Mouse (Mus musculus): ENCODE measurements around the gene Celf6. TPM values are rescaled to one million over a fixed set of nuclear protein-coding genes. Genes with fewer than 3 reads are reported as not detected.
A peak's percentile ranks its signal among the peaks of the same experiment; 100 is the strongest.

Gene Celf6
- polyA plus RNA-seq, 1 experiment from 2014 or later = 16.5 TPM

DNA sequence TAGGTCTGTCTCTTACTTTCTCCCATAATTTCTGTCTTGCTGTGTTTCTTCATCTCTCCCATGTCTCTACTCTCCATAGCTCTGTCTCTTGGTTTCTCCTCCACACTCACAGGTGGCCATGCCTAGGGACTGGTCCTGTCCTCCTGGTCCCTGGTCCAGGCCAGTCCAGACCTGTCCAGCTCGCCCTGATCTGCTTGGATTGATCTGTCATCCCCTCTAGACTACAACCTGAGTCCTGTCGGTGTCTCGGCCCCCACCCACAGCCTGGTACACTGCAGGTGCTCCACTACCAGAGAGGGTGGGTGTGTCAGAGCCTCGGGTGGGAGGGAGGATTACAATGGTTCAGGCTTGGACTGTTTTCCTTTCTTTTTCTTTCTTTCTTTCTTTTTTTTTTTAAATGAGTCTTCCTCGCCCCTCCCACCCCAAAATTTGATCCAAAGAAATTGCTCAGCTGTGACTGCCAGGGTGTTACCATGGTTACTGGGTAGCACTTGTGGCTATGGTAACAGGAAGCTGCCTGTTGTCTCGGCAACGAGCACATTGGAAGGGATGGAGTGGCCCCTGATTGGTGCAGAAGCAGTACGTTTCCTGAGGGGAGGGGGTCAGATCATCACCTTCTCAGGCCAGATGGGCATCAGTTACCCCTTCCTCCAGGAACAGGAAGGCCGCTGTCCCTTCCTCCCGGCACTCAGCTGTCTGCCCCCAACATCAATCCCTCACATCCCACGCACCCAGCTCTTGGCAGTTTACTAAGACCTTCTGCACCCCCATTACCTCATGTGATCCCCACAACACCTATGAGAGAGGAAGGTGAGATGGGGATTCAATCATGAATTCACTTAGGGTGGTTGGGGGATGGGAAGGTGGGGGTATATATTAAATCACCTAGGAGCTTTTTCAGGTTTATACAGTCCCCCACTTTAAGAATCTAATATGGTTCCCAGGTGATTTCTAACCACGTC is 11.3 kb downstream of the Celf6 start:
- ATAC-seq (ENCODE audit: low FRiP score, low read depth) = peak; percentile 64; the same call in 1 of the 2 replicates
- H3K27ac ChIP-seq = no peak overlapping the region
- no peak overlapping the region for H3K9ac ChIP-seq
- no peak overlapping the region for H3K4me3 ChIP-seq
- 29% methylated on average over 12 of the region's 12 CpGs for WGBS
- H3K9me3 ChIP-seq = no peaks in the 10 kb centered on the region
- H3K4me2 ChIP-seq (replicated peaks) = peak overlapping the region; percentile 42
- H3K27me3 ChIP-seq (replicated peaks) = peaks cover 9% of the 10 kb centered on the region
- peaks cover 15% of the 10 kb centered on the region for H3K4me1 ChIP-seq
- no peaks in the 10 kb centered on the region for H3K36me3 ChIP-seq

DNA sequence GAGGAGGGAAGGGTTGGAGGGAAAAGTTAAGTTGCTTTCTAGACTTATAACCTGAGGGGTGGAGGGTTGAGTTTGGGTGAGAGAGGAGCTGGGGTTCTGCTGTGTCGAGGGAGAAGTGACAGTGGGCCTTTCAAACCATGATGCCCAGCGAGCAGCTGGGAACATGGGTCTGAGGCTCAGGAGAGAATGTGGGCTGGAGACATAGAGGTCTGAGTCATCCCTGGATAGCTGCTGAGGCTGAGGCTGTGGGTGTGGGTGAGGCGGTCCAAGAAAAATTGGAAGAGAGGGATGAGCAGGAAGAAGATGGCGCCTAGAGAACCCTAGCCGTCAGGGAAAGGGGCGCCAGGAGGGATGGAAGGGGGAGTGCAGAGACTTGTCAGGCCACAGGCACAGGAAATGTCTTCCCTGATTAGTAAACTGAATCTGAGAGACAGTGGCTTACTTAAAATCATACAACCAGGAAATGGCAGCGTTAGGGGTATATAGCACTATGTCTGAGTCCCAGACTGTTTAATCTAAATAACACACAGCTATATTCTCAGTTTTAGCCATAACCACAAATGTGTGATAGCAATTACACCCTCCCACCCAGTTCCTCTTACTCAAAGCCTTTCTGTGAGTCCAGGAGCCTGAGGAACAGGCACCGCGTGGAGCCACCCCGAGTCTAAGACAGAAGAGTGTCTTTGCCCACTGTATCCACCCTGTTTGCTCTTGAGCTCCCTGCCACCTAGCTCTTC is 12.2 kb downstream of the Celf6 start:
- Histone ChIP-seq H3K4me2 (replicated peaks) (peak overlapping the region; percentile 42; the same call in 1 of the 2 replicates), H3K27me3 (replicated peaks) (peaks cover 9% of the 10 kb centered on the region), H3K9ac (no peak overlapping the region), H3K4me3 (no peak overlapping the region), H3K27ac (no peak overlapping the region), H3K36me3 (no peaks in the 10 kb centered on the region), H3K4me1 (peaks cover 15% of the 10 kb centered on the region), H3K9me3 (no peaks in the 10 kb centered on the region)
- WGBS = 83% methylated on average over 10 of the region's 10 CpGs
- no peak for ATAC-seq (ENCODE audit: low FRiP score, low read depth)

DNA sequence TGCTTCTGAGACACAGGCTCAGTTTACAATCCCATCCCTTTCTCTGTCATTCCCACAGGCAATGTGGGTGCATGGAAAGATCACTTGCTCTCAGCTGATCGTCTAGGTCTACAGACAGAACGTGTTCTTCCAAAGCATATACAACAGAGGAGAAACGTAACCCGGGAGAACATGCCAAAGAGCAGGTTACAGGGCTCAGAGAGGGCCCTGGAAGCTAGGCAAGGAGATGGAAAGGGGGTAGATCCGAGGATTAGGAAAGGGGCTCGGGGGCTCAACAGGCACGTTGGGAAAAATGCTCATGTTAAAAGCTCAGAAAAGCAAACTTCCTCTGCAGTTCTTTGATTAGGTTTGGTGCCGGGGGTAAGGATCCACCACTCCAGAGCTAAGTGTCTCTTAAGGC is 23.9 kb downstream of the Celf6 start:
- Histone ChIP-seq H3K27ac (no peak overlapping the region), H3K4me3 (no peak overlapping the region), H3K36me3 (no peaks in the 10 kb centered on the region), H3K4me1 (no peaks in the 10 kb centered on the region), H3K4me2 (replicated peaks) (no peak overlapping the region), H3K9me3 (no peaks in the 10 kb centered on the region), H3K9ac (no peak overlapping the region), H3K27me3 (replicated peaks) (peaks cover 12% of the 10 kb centered on the region)
- WGBS = 80% methylated on average over 8 of the region's 8 CpGs
- ATAC-seq (ENCODE audit: low FRiP score, low read depth) = no peak

GRCm38 (mm10) chr9:59605967-59606366 is 28.2 kb downstream of the Celf6 start:
- 62% methylated on average over 6 of the region's 6 CpGs for WGBS
- H3K4me3 ChIP-seq = no peak overlapping the region
- H3K36me3 ChIP-seq = no peaks in the 10 kb centered on the region
- no peak overlapping the region for H3K9ac ChIP-seq
- H3K4me1 ChIP-seq = no peaks in the 10 kb centered on the region
- ATAC-seq (ENCODE audit: low FRiP score, low read depth) = no peak
- no peaks in the 10 kb centered on the region for H3K9me3 ChIP-seq
- peaks cover 12% of the 10 kb centered on the region for H3K27me3 ChIP-seq (replicated peaks)
- H3K27ac ChIP-seq = no peak overlapping the region
- no peak overlapping the region for H3K4me2 ChIP-seq (replicated peaks)

DNA sequence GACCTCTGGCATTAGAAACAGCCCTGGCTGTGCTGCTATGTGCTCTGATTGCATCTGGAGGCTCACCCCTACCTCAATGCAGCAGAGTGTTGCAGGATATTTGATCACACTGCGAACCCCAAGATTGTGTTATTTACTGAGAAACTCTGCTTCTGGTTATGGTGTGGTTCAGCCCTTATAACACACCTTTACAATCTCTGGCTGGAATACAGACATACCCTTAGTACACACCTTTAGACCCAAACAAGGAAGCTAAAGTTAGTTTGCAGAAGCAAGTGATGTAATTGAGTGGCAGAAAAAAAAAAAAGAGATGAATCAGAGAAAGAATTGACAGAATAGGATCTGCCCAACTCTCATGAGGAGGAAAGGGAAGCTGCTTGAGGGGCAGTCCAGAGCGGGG is 33.2 kb downstream of the Celf6 start:
- H3K9me3 ChIP-seq = no peaks in the 10 kb centered on the region
- H3K4me2 ChIP-seq (replicated peaks) = no peak overlapping the region
- H3K27ac ChIP-seq = no peak overlapping the region
- 87% methylated on average over 2 of the region's 2 CpGs for WGBS
- no peak overlapping the region for H3K9ac ChIP-seq
- no peaks in the 10 kb centered on the region for H3K27me3 ChIP-seq (replicated peaks)
- no peak overlapping the region for H3K4me3 ChIP-seq
- H3K36me3 ChIP-seq = no peaks in the 10 kb centered on the region
- no peaks in the 10 kb centered on the region for H3K4me1 ChIP-seq
- ATAC-seq (ENCODE audit: low FRiP score, low read depth) = no peak

DNA sequence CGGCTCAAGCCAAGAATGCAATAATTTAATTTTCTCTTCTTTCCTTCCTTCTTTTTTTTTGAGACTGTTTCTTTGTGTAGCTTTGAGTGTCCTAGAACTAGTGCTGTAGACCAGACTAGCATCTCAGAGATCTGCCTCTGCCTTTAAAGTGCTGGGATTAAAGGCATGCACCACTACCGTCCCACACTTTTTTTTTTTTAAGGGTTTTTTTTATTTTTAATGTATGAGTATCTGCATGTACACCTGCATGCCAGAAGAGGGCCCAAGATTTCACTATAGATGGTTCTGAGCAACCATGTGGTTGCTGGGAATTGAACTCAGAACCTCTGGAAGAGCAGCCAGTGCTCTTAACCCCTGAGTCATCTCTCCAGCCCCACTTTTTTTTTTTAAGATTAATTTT is 38.1 kb downstream of the Celf6 start:
- H3K4me3 ChIP-seq = no peak overlapping the region
- no peaks in the 10 kb centered on the region for H3K27me3 ChIP-seq (replicated peaks)
- WGBS = 82% methylated on average over 2 of the region's 2 CpGs
- H3K9me3 ChIP-seq = no peaks in the 10 kb centered on the region
- no peak for ATAC-seq (ENCODE audit: low FRiP score, low read depth)
- no peak overlapping the region for H3K9ac ChIP-seq
- no peak overlapping the region for H3K27ac ChIP-seq
- peaks cover 13% of the 10 kb centered on the region for H3K4me1 ChIP-seq
- no peaks in the 10 kb centered on the region for H3K36me3 ChIP-seq
- no peak overlapping the region for H3K4me2 ChIP-seq (replicated peaks)

DNA sequence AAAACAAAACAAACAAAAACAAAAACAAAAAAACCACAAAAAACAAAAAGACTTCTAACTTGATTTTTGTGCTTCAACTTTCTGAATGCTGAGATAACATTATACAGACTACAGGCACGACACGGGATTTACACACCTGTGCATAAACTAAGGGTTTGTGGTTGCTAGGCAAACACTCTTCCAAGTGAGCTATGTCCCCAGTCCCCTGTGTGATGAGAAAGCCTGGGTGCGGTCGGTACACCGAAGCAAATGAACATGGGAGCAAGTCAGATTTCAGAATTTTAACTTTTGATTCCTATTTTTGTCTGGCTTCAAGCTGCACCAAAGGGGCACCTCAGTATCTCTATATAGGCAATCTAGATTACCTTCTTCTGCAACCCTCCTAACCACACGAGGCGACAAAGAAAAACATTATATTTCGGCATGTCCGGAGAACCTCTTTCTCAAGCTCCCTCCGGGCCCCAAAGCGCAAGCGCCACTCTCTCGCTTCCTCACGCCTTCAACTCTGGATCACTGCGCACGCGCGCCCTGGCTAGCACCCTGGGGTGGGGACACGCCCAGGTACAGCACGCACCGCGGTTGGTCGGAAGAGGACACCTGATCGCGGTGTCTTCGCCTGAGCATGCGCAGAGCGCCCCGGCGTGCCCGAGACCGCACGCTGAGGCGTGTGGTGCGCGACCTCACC is 39.0 kb downstream of the Celf6 start, which contains the start of gene Parp6:
TSS of gene Parp6 (plus strand) at position 663 of the 685 bp plus-strand sequence.
- no peaks in the 10 kb centered on the region for H3K9me3 ChIP-seq
- H3K4me3 ChIP-seq = peak within 1 kb of the TSS; percentile 61
- H3K36me3 ChIP-seq = no peaks in the 10 kb centered on the region
- peak within 1 kb of the TSS; percentile 68 for H3K4me2 ChIP-seq (replicated peaks)
- ATAC-seq (ENCODE audit: low FRiP score, low read depth) = peak; percentile 96
- WGBS = 2% methylated on average over 36 of the region's 36 CpGs
- H3K27me3 ChIP-seq (replicated peaks) = no peaks in the 10 kb centered on the region
- peaks cover 13% of the 10 kb centered on the region for H3K4me1 ChIP-seq
- H3K27ac ChIP-seq = peak within 1 kb of the TSS; percentile 57
- H3K9ac ChIP-seq = peak within 1 kb of the TSS; percentile 70

- Histone ChIP-seq H3K27me3 (replicated peaks) (no peaks in the 10 kb centered on the region), H3K27ac (peak overlapping the region; percentile 57), H3K9me3 (no peaks in the 10 kb centered on the region), H3K4me2 (replicated peaks) (peak overlapping the region; percentile 68), H3K36me3 (peaks cover 3% of the 10 kb centered on the region), H3K4me1 (peaks cover 13% of the 10 kb centered on the region), H3K9ac (peak overlapping the region; percentile 70), H3K4me3 (peak overlapping the region; percentile 61)
- ATAC-seq (ENCODE audit: low FRiP score, low read depth) = peak; percentile 91
- WGBS = under 1% methylated on average over 58 of the region's 58 CpGs
Observed at GRCm38 (mm10) chr9:59617307-59617973, 39.7 kb downstream of the Celf6 start.

DNA sequence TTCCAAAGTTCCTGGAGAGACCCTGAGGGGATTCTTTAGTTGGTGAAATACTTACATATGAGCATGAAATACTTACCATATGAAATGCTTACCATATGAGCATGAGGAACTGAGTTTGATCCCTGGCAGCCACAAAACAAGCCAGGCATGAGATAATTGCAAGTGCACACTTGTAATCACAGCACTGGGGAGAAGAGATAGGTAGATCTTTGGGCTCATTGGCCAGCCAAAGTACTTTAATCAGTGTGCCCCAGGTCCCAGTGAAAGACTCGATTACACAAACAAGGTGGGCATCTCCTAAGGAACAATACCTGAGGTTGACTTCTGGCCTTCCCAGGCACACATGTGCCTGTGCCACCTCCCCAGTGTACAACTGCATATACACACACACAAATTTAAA is 60.7 kb downstream of the Celf6 start:
- H3K27ac ChIP-seq = no peak overlapping the region
- 100% methylated on average over 1 of the region's 1 CpGs for WGBS
- H3K4me2 ChIP-seq (replicated peaks) = no peak overlapping the region
- no peak for ATAC-seq (ENCODE audit: low FRiP score, low read depth)
- no peak overlapping the region for H3K9ac ChIP-seq
- H3K4me3 ChIP-seq = no peak overlapping the region
- H3K4me1 ChIP-seq = no peaks in the 10 kb centered on the region
- no peaks in the 10 kb centered on the region for H3K27me3 ChIP-seq (replicated peaks)
- no peaks in the 10 kb centered on the region for H3K9me3 ChIP-seq
- H3K36me3 ChIP-seq = peaks cover 74% of the 10 kb centered on the region

DNA sequence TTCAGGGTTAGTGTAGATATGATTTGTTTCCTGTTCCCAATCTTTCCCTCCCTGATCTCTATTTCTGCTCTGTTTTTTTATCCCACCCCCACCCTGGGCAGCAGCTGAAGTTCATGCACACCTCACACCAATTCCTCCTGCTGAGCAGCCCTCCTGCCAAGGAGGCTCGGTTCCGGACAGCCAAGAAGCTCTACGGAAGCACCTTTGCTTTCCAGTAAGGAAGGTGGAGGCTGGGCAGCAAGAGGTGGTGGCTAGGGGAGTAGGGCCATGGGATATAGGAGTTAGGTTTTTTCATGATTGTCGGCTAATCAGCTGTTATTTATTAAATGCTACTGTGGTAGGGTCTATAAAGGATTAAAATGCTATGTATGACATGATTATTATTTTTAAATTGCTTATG is 62.2 kb downstream of the Celf6 start:
- H3K4me2 ChIP-seq (replicated peaks) = no peak overlapping the region
- no peaks in the 10 kb centered on the region for H3K27me3 ChIP-seq (replicated peaks)
- no peak overlapping the region for H3K27ac ChIP-seq
- no peak overlapping the region for H3K9ac ChIP-seq
- H3K36me3 ChIP-seq = peaks cover 71% of the 10 kb centered on the region
- H3K4me1 ChIP-seq = no peaks in the 10 kb centered on the region
- no peak for ATAC-seq (ENCODE audit: low FRiP score, low read depth)
- H3K9me3 ChIP-seq = no peaks in the 10 kb centered on the region
- 94% methylated on average over 4 of the region's 4 CpGs for WGBS
- no peak overlapping the region for H3K4me3 ChIP-seq

GRCm38 (mm10) chr9:59641320-59641719 is 63.6 kb downstream of the Celf6 start:
- Histone ChIP-seq H3K4me1 (no peaks in the 10 kb centered on the region), H3K9me3 (no peaks in the 10 kb centered on the region), H3K4me3 (no peak overlapping the region), H3K27me3 (replicated peaks) (no peaks in the 10 kb centered on the region), H3K9ac (no peak overlapping the region), H3K4me2 (replicated peaks) (no peak overlapping the region), H3K27ac (no peak overlapping the region), H3K36me3 (peaks cover 57% of the 10 kb centered on the region)
- no peak for ATAC-seq (ENCODE audit: low FRiP score, low read depth)
- 76% methylated on average over 2 of the region's 2 CpGs for WGBS
